Mouse (Mus musculus) heart, adult 18-20 months (tissue): ENCODE data around the gene Kif18b. TPM values are rescaled to one million over a fixed set of nuclear protein-coding genes. Genes with fewer than 3 reads are reported as not detected.
A peak's percentile ranks its signal among the peaks of the same experiment; 100 is the strongest.

Experiments
- DNase-seq, 2 experiments: peaks; one replicate each; pipeline ENCODE4 v3.0.0; 2021 to 2022; ENCODE audit warnings: mixed read lengths in 1 of 2
- long read RNA-seq, 2 experiments: library from polyadenylated mRNA; stranded (forward); transcript quantifications; one replicate each; pipeline ENCODE4 v2.0.0; 2021
- total RNA-seq, 2 experiments: library from RNA; stranded (reverse); gene quantifications; 2 replicates each; pipeline ENCODE4 v1.2.3; 2021

Kif18b gene
- total RNA-seq, result under 1 TPM in 1 of 2 experiments, not detected in 1; 0.25 TPM
- long read RNA-seq, experiment 1, result 0 reads
- long read RNA-seq, experiment 2, result 0 reads

GRCm38 (mm10) chr11:102924557-102925350, at the start of gene Kif18b:
Gene Kif18b, minus strand, starts transcription at chr11:102925124.
- peak; percentile 95 to 96 for DNase-seq

DNA sequence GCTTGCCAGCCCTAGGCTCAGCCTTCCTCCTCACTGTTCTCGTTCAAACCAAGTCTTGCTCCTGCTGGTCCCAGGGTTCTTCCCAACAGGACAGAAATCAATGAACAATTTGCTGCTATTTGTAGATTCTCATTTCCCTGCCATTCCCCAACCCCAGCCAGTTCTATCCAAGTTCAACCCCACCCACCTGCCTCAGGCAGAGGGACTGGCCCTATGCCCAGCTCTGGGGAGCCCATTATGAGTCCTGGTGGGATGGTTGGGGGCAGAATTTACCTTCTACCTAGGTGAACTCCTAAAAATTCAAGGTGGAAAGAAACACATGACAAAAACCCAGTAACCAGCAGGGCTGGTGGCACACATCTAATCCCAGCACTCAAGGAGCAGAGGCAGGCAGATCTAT, 47.4 kb upstream of the Kif18b start:
- no peak for DNase-seq

- no peak for DNase-seq
Measured at GRCm38 (mm10) chr11:102971604-102972003, 46.7 kb upstream of the Kif18b start.

- DNase-seq, result no peak
Measured at GRCm38 (mm10) chr11:102964547-102965091, 39.7 kb upstream of the Kif18b start.

DNA sequence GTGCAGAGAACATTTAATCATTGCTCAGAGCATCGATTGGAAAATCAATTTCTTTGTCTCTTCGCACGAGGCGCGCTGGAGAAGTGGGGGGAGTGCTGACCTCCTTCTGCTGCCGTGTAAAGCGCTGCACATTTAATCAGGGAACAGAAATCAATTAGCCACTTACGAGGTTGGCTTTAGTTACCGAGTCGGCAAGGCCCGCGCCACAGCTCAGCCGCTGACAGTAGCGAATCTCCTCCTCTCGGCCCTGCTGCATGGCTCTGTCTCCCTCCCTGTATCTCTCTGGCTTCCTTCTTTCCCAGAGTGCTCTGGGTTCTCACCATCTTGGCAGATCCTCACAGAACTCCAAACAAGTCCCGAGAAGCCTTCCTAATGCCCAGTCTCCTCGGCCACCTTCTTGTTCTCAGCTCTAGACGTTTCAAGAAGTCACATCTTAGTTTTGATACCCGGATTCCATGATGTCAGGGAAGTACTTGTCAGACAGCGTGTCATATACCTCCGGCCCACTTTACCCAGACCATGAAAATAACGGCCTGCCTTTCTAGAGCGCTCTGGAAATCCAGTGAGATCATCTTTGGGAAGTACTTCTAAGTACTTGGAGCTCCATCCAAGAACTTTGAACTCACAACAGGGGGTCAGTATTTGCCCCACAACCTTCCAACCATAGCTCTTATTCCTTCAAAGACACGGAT, 39.1 kb upstream of the Kif18b start:
- no peak for DNase-seq

GRCm38 (mm10) chr11:102963246-102963854, 38.4 kb upstream of the Kif18b start:
- no peak for DNase-seq

DNA sequence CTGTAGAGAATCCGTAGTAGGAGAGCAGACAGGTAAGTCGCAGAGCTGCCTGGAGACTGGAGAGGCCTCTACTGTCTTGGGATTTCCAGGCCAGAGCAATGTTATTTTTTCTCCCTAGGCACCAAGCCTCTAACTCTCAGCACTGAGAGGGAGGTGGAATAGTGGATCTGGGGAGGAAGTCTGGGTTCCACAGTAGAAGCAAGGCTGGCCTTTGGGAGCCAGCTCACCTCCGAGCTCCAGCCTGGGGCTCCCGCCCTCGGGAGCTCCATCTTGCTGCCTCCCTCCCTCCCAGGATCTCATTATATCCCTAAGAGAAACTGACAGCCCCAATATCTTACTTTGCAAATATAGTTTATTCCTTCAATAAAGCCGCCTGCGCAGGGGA, 37.9 kb upstream of the Kif18b start:
- no peak for DNase-seq

- no peak for DNase-seq
Measured at GRCm38 (mm10) chr11:102961082-102961481, 36.2 kb upstream of the Kif18b start.

DNA sequence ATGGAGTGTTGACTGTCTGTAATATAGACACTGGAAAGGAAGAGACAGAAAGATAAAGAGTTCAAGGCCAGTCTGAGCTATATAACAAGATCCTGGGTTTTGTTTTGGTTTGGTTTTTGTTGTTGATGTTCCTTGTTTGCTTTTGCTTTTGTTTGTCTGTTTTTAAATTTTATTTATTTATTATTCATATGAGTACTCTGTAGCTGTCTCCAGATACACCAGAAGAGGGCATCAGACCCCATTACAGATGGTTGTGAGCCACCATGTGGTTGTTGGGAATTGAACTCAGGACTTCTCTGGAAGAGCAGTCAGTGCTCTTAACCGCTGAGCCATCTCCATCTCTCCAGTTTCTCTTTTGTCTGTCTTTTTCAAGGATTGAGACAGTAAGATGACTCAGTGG, 33.9 kb upstream of the Kif18b start:
- no peak for DNase-seq

- no peak for DNase-seq
Measured at GRCm38 (mm10) chr11:102958431-102958830, 33.5 kb upstream of the Kif18b start.

- no peak for DNase-seq
Measured at GRCm38 (mm10) chr11:102957692-102958091, 32.8 kb upstream of the Kif18b start.

DNA sequence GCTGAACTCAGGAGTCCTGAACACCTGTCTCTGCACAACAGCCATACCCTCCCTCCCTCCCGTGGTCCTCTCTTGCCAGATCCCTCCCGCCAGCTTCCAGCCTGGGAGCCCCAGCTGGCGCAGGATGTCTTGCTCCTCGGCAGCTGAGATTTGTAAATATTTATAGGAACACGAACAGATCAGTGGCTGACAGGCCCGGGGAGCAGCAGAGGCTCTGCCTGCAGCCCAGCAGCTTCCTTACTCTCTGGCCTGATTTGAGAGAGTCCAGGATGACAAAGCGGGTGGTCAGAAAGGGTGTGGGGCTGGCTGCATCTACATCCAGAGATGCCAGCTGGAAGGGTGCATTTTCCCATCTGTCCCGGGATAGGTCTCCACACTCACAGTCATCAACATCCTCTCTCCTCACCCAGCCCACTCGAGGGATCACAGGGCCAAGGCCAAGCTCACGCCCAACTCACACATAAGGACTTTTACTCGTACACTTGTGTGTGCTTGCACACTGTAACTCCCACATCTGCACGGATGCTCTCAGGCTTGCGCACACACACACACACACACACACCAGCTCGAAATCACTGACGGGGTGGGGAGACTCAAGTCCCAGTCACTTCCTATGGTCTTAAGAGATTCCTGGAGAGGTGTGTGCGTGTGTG, 32.2 kb upstream of the Kif18b start:
- DNase-seq, result peak; percentile 38 to 47

DNA sequence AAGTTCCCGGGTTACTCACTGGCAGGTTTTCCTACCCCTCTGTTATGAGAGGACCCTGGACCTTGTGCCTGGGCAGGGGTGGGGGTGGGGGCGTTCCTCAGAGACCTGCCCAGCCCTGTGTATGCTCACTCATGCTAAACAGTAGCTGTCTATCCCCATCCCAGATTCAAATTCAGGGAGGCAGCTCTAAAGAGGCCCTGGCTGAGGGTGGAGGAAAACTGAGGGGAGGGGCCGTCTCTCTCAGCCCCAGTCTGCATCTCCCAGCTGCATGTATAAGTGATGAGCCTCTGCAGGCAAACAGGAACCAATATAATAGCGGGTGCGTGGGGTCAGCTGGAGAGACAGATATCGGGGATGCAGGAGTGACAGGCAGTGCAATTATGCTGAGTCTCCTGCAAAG, 28.0 kb upstream of the Kif18b start:
- DNase-seq, result no peak

GRCm38 (mm10) chr11:102948043-102948961, 23.4 kb upstream of the Kif18b start:
- DNase-seq, result peak; percentile 47 to 63

GRCm38 (mm10) chr11:102946992-102947343, 22.0 kb upstream of the Kif18b start:
- DNase-seq, result no peak

DNA sequence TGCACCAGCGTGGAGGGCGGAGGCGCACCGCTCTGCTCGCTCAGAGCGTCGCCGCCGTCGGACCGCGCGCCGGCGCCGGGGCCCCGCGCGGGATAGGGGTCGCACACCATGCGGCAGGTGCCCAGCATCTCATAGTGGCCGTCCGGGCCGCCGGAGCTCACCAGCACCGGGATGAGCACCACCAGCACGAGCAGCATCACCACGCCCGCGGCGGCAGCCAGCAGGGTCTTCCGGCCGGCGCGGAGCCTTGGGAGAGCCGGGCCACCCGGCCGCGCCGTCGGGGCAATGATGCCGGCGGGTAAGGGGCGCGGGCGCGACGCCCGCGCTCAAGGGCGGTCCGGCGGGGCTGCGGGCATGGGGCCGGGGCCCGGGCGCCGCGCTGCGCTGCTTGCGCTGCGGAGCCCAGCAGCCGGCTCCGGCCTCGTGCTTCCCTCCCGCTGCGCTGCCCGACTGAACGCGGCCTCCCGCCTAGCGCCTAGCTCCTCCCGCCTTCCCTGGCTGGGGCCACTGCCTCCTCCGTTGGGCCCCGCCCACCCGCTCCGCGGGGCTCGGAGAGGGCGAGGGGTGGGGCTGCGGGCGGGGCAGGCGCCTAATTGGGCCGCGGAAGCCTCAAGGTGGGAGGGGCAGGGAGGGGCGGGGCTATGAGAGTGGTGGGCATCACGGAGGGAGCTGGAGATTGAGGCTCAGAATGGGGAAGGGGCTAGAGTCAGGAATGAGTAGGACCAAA, 21.5 kb upstream of the Kif18b start, which contains the start of gene C1ql1:
C1ql1 (minus strand) TSS at position 424 of the 727 bp plus-strand sequence.
- DNase-seq, result peak; percentile 82 to 91

DNA sequence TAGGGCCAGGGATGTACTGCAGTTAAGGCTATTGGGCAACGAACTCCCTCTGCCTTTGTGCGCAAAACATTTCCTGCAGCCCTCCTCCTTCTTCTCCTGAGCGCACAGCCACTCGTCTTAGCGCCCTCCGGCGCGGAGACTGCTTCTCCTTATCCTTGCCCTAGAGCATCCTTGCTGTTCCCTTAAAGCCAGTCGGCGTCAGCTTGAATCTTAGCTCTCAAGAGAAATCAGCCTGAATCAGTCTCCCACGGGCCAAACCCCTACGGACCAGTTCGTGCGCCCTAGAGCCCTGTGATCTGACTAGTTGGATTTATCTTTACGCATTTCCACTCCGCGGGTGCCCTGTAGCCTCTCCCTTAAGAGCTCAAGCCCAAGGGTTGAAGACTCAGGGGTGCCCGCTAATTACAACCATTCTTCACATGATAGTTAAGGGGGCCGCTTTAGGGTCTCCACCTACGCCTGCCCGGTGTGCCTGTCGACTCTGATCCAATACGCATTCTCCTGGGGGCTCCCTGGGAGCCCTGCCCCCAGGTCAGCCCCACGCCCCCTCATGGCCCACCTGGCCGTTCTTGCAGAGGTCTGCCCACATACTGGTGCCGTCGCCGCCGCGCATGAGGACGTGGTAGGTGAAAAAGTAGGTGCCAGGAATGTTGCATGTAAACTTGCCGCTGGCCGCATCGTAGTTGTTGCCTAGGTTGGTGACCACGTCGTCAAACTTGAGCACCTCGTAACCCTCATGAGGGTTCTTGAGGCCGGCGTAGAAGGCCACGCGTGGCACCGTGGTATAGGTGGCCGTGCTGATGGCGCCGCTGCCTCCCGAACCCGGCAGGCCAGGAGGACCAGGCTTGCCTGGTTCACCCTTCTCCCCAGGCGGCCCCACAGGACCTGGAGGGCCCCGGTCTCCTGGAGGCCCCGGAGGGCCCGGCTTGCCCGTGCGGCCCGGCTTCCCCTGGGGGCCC, 20.7 kb upstream of the Kif18b start:
- DNase-seq, result peak in 1 of 2 experiments; percentile 15

DNA sequence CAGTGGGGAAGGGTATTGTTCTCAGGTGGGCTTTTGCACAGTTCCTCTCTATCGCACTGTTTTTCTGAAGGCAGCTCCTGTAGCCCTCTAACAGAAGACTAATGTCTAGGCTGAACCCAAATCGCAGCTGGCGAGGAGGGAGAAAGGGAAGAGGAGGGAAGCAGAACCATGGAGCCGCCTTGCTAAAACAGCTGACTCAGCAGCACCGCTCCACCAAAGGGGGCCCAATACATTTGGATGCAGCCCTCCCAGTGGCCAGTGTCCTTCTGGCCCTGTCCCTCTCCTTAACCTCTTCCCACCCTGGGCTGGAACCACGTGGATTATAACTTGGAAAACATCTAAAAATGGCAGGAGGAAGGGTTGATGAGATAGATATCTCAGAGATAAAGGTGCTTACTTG, 16.3 kb upstream of the Kif18b start:
- no peak for DNase-seq

- no peak for DNase-seq
Measured at GRCm38 (mm10) chr11:102939024-102939675, 14.2 kb upstream of the Kif18b start.
